Mouse (Mus musculus) embryo, embryonic 9.5 days (tissue): Measurements from ENCODE around the gene Zfp729b.

Experiments
- DNase-seq: peaks from one replicate; pipeline ENCODE4 v3.0.0-alpha.2; 2017; ENCODE audit errors: extremely low spot score

Gene Zfp729b

GRCm38 (mm10) chr13:67609066-67609876, at the start of gene Zfp729b:
Gene Zfp729b, minus strand, starts transcription at chr13:67609707.
- peak; percentile 88 for DNase-seq

- DNase-seq = no peak
Observed at GRCm38 (mm10) chr13:67652496-67652895, 43.0 kb upstream of the Zfp729b start.

DNA sequence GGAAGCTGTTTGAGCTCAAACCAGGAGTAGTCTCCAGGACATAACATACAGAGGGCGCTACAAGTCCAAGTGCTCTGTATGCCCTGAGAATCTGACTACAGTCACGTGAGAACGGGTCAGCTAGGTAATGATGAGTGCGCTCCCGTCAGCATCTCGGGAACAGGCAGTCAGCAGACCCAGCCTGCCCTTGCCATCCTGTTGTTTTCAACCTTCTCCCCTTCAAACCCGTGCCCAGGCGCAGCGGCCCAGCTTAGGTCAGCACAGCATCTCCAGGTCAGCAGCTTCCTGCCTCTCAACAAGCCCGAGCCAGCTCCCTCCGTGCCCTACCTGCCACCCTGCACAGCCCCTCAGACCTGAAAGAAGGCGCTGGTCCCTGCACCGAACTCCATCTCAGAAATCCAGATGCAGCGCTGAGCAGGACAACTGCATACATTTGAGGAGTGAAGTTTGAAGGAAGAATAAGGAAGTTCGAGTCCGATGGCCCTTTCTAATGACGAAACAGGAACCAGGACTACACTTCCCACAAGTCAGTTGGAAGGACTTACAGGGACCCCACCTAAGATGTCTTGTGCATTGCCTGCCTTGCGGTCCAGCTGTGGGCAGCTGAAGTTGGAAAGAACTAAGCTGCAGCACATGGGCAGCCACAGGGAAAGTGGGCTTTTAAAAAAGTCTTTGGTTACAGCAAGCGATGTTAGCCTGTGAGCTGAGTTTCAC, 27.9 kb upstream of the Zfp729b start, which contains the start of the genes Gm49345 and Zfp729a:
Gene Gm49345, minus strand, starts transcription at position 476 of the 714 bp plus-strand sequence.
Gene Zfp729a, minus strand, starts transcription at position 498 of the 714 bp plus-strand sequence.
- peak; percentile 83 for DNase-seq

DNA sequence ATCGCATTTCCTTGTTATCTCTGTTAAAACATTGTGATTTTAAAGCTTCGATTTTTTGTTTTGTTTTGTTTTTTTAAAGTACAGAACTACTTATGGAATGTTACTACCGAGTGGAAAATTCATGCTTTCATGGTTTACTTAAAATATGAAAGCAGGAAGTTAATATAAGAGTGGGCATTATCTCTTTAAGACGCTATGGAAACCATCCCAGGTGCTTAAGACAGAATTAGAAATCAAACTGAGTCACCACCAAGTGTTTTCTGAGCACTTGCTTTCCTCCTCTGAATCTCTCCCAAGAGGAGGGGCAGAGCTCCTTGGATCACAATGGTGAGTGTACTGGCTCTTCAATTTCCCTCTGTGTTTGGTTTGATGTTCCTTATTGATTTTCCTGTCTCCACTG, 601 bp upstream of the Zfp729b start:
- no peak for DNase-seq

- no peak for DNase-seq
Observed at GRCm38 (mm10) chr13:67572591-67573189, 36.8 kb downstream of the Zfp729b start.

DNA sequence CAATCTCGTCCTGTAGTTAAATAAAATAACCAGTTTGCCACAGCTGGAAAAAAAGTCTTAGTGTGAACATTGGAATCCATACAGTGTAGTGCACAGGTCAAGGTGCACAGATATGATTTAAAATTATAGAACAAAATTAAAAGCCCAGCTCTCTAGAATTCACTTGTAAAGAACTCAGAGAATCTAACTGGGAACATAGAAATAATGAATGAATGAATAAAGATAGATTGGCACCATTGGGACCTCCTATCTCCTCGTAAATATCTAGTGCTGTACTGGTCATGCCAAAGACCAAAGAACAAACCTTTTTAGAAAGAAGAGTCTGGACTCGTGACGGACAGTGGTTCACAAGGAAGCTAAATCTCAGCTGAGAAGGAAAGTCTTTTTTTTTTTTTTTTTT, 55.8 kb downstream of the Zfp729b start, which contains the start of gene Zfp748:
Gene Zfp748, minus strand, starts transcription at position 101 of the 400 bp plus-strand sequence.
- no peak for DNase-seq

DNA sequence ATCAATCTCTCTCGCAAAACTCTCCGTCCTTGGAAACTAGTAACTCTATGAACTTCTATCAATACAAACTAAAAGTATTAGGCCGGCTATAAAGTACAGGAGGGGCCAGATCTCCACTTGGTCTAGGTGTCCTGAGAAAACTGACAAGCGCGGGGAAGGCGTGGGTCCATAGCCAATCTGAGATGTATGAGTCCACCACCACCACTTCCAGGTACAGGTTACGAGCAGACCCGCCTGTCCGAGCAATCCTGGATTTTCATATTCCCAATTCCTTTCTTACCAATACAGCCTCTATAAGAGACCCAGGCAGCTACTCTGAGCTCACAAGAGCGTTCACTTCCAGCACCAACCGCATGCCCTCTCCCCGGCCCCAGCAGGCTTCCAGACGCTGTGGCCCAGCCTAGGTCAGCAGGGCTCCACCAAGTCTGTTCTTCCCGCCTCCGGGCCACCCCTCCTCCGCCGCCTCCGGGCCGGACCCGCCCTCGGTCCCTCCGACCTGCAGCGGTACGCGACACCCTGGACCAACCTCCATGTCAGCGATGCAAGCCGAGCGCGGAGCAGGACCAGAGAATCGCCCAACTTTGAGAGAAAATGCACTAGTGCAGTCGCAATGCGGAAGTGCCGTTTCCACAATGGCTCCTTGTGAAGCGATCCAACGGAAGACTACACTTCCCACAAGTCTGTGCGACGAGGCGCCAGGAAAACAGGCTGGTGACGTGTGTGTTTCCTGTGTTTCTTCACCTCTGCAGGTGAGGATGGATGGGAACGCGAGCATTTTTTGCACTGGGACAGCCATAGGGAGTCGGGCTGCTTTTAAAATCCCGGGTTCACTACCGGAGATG, 56.8 kb downstream of the Zfp729b start:
- DNase-seq = peak; percentile 88

DNA sequence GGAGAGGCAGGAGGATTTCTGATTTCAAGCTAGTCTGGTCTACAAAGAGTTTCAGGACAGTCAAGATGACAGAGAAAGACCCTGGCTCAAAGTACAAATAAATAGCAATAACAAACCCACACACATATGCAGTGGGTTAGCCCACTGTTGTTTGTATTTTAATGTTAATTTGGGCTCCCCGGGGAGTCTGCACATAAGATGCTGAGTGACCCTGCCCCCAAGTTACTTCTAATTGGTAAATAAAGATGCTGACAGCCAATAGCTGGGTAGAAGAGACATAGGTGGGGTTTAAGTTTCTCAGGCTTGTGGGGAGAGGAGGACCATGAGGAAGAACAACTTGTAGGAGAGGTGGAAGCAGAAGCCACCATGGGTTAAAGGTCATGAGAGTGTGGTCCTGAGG, 63.6 kb downstream of the Zfp729b start:
- no peak for DNase-seq
